Mouse (Mus musculus) monocyte, adult 5-6 weeks (primary cell): Measurements from ENCODE around the gene Olfr1348. TPM values are rescaled to one million over a fixed set of nuclear protein-coding genes. Genes with fewer than 3 reads are reported as not detected.
"Not testable (repeated sequence)": the region's sequence is repeated elsewhere in the genome, so short reads cannot be mapped to it uniquely, and the experiment has no call there.

Source experiments
- ATAC-seq: fragments of 153-309, 156-312 bp; replicated peaks from 2 replicates; pipeline ENCODE4 v1.8.0; 2017; ENCODE audit warnings: mild to moderate bottlenecking; ENCODE audit not compliant: low TSS enrichment, insufficient number of reproducible peaks, severe bottlenecking, poor library complexity, low FRiP score
- total RNA-seq: library from RNA; stranded (forward); fragments of 200-1000, 200-491, 200-594 nt; gene quantifications from 3 replicates; pipeline ENCODE4 v1.2.3, GENCODE M21; 2017

Gene Olfr1348
- not detected in 3 replicates for total RNA-seq

GRCm38 (mm10) chr7:6508648-6509047 lies at the start of gene Olfr1348:
TSS of gene Olfr1348 (minus strand) at chr7:6508748.
- ATAC-seq: no peak

- ATAC-seq: no peak
Observed at GRCm38 (mm10) chr7:6526141-6526540, 17.6 kb upstream of the Olfr1348 start.

GRCm38 (mm10) chr7:6525001-6525400 lies 16.5 kb upstream of the Olfr1348 start:
- no peak for ATAC-seq

DNA sequence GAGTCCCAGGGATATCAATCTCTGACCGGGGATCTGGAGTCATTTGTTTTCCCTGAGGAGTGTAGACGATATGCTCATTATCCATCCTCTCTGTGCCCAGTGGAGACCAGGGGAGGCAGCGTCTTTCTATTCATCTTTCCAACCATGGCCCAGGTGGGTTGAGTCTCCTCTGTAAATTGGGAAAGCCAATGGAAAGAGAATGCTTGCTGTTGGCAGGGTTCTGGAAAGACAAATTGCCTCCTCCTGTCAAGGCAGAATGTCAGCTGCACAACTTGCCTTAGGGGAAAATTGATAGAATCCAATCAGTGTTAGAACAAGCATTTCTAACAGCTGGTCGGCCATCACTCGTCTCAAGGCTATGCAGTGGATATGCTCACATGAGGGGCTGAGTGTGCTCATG lies 14.3 kb upstream of the Olfr1348 start, which contains the start of gene Olfr1349:
Gene Olfr1349 (minus strand): TSS at position 101 of the 400 bp plus-strand sequence.
- no peak for ATAC-seq

DNA sequence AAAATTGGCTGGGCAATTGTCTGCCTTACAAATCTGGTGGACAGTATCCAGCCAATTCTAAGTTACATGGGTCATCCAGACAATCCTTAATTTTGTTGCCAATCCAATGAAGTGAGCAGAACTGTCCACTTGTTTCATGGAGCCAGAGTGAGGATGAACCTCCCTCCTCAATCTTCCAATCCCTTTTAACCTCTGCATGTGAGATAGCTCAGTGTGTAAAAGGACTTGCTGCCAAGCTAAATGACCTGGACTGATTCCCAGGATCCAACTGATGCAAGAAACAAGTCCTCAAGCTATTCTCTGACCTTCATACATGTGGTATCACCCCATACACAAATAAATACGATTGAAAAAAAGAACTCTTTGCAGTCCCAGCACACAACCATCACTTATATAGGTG lies 13.1 kb upstream of the Olfr1348 start:
- ATAC-seq: no peak

DNA sequence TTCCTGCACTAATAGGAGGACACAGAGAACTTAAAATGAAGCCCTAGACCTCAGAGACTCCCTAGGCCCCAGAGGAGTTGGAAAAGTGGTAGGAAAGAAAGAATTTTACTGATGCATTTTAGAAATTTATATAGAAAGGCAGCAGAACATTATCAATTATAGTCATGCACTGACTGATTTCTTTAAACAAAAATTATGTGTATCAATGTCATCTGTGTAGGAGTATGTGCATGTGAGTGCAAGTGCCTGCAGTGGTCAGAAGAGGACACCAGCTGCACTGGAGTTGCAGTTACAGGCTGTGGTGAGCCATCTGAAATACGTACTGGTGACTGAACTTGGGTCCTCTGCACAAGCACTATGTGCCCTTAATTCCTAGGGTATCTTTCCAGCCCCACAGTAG lies 8.9 kb downstream of the Olfr1348 start, which contains the start of gene Olfr1347:
Gene Olfr1347 (minus strand): TSS at position 101 of the 400 bp plus-strand sequence.
- no peak for ATAC-seq

- ATAC-seq: no peak
Observed at GRCm38 (mm10) chr7:6486841-6487240, 21.7 kb downstream of the Olfr1348 start, which contains the start of gene Olfr5. TSS of gene Olfr5 (minus strand) at chr7:6486941.

DNA sequence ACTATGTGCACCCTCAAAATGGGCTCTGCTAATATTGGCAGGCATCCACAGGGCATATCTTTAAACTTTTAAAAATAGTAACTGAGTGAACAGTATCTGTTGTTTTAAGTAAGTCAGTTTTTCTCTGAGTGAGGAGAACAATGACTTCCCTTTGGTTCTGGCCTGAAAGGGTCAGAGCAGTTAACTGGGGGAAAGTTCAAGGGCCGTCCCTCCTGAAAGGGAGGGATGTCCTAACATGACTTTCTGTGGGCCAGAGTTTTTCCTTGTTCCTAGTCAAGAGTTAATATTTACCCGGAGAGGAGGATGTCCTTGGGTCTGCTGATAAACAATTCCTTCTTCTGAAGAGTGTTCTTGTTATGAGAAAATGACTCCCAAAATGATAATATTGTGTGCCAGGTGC lies 30.9 kb downstream of the Olfr1348 start:
- ATAC-seq: not testable (repeated sequence)

- ATAC-seq: no peak
Observed at GRCm38 (mm10) chr7:6466951-6467350, 41.6 kb downstream of the Olfr1348 start, which contains the start of gene Olfr1346. TSS of gene Olfr1346 (plus strand) at chr7:6467101.

DNA sequence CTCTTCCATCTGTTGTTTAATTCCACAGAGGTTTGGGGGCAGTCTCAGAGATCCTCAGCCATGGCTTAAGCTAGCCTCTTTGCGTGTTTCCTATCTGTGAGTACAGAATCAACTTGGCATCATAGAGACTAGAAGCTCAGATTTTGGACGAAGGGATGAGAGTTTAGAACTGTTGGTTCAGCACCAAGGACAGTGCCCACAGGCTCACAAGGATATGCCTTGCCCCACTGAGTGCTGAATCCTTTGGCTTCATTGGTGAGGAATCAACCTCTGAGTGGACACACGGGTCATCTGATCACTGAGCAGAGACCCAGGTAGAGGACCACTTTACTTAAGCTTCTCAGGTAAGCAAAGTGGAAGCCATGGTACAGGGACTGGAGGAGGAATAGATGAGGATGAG lies 52.1 kb downstream of the Olfr1348 start:
- ATAC-seq: no peak

- no peak for ATAC-seq
Observed at GRCm38 (mm10) chr7:6455868-6456267, 52.7 kb downstream of the Olfr1348 start, which contains the start of gene Olfr1336. TSS of gene Olfr1336 (plus strand) at chr7:6456168.

Other genes with a start within 250 kb of the Olfr1348 start
- 1.3 to 5.0 TPM (median 2.3 TPM) in 3 replicates for gene Zfp667, start 222.2 kb downstream of the Olfr1348 start, total RNA-seq
- gene Zfp583, start 177.5 kb downstream of the Olfr1348 start, total RNA-seq: 1.3 to 1.9 TPM in 2 of 3 replicates, not detected in the other
- gene Gm3854, start 165.0 kb downstream of the Olfr1348 start, total RNA-seq: 0.19 TPM in 1 of 3 replicates, not detected in the others
- gene Zfp78, start 145.5 kb downstream of the Olfr1348 start, total RNA-seq: 1.6 to 5.6 TPM (median 2.9 TPM) in 3 replicates
- gene Zfp28, start 125.5 kb downstream of the Olfr1348 start, total RNA-seq: 1.6 to 3.7 TPM (median 2.9 TPM) in 3 replicates
- gene Smim17, start 110.0 kb downstream of the Olfr1348 start, total RNA-seq: not detected in 3 replicates
- not detected in 3 replicates for gene Gm20715, start 98.5 kb downstream of the Olfr1348 start, total RNA-seq
- gene Olfr1344, start 70.1 kb downstream of the Olfr1348 start, total RNA-seq: not detected in 3 replicates
- not detected in 3 replicates for gene Olfr1336, start 52.6 kb downstream of the Olfr1348 start, total RNA-seq
- gene Olfr1346, start 41.6 kb downstream of the Olfr1348 start, total RNA-seq: not detected in 3 replicates
- not detected in 3 replicates for gene Olfr5, start 21.8 kb downstream of the Olfr1348 start, total RNA-seq
- gene Olfr1347, start 9.0 kb downstream of the Olfr1348 start, total RNA-seq: not detected in 3 replicates
- not detected in 3 replicates for gene Olfr1349, start 14.2 kb upstream of the Olfr1348 start, total RNA-seq
- not detected in 3 replicates for gene Olfr1350, start 56.1 kb upstream of the Olfr1348 start, total RNA-seq
- gene Zim1, start 187.7 kb upstream of the Olfr1348 start, total RNA-seq: not detected in 3 replicates
- not detected in 3 replicates for gene Peg3, start 221.7 kb upstream of the Olfr1348 start, total RNA-seq
- 0.85 TPM in 1 of 3 replicates, not detected in the others for gene Usp29, start 221.8 kb upstream of the Olfr1348 start, total RNA-seq